Mouse (Mus musculus): ENCODE measurements around the gene Pomgnt2. TPM values are rescaled to one million over a fixed set of nuclear protein-coding genes. Genes with fewer than 3 reads are reported as not detected.

Gene Pomgnt2
- polyA plus RNA-seq, 1 experiment = 7.6 TPM

DNA sequence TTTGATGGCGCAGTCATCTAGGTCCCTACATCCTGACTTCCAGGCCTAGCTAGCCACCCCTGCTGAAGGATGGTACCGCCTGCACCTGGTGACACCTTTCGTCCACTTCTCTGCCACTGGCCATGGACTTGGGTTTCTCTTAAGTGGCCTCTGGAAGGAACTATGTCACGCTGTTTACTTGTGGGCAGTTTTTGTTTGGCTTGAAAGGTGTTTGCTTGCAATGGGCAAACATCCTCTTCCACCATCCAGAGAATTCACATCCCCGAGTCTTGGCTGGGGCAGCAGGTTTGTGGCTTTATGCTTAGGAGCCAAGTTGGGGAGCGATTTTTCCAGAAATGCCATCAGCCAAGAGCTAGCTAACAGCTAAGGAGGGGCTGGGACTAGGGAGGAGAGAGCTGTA, 44.3 kb downstream of the Pomgnt2 start:
- 0 out of 2 replicates have a peak, but pooled peaks cover 2% of the 10 kb centered on the region for H3K4me1 ChIP-seq (ENCODE audit: control insufficient read depth, insufficient read depth, low read length)
- no peak overlapping the region for H3K27ac ChIP-seq (ENCODE audit: insufficient read depth, low read length)
- TF ChIP-seq CTCF (IDR thresholded peaks at IDR 0.05; ENCODE audit: borderline replicate concordance, insufficient read depth, low read length) (no peak), POLR2A (IDR thresholded peaks at IDR 0.05; ENCODE audit: low read depth, low read length) (no peak)
- no peak overlapping the region for H3K4me3 ChIP-seq (ENCODE audit: insufficient read depth, low read length)

DNA sequence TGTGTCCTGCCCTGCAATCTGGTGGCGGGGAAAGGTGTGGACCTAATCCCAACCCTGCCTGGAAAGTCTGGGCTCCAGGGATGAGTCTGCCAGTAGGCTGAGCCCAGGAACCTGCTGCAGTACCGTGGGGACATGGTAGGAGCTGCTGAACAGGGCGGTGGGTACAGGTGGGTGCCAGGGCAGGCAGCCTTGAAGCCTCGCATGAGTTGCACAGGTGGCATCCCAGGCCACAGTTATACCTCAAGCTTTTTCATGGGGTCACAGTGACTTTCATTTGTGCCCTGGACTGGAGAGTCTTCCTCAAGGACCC, 45.8 kb downstream of the Pomgnt2 start:
- Histone ChIP-seq H3K27ac (ENCODE audit: insufficient read depth, low read length) (no peak overlapping the region), H3K4me1 (ENCODE audit: control insufficient read depth, insufficient read depth, low read length) (0 out of 2 replicates have a peak, but pooled peaks cover 2% of the 10 kb centered on the region), H3K4me3 (ENCODE audit: insufficient read depth, low read length) (no peak overlapping the region)
- TF ChIP-seq POLR2A (IDR thresholded peaks at IDR 0.05; ENCODE audit: low read depth, low read length) (no peak), CTCF (IDR thresholded peaks at IDR 0.05; ENCODE audit: borderline replicate concordance, insufficient read depth, low read length) (no peak)

DNA sequence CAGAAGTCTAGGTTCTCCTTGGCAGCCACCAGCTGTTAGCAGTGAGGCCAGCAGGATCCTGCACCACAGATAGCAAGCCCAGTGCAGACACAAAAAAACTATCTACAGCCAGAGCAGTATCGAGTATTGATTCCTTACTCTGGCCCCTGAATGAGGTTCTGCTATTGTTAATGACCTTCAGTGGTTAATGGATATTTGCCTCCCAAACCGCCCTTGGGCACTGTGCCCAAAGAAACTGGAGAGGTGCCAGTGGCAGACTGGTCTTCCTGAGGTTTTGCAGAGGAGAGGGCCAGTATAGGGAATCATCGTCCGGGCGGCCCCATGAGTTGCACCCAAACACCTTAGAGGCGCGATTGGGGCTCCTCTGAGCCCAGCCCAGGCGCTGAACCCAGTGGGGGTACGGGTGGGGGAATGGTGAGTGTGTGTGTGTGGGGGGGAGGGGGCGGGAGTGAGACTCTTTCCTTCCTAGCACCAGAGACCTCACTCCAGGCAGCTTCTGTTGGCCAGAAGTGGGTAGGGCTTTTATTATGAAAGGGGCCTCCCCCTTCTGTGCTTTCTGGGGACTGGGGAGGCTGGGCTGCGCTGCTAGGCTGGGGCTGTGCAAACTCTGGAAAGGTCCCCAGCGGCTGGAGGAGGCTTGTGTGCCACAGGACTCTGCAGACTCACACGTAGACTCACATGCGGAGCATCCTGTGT, 46.3 kb downstream of the Pomgnt2 start, which contains the start of gene Fam198a:
TSS of gene Fam198a (plus strand) at position 571 of the 696 bp plus-strand sequence.
- H3K27ac ChIP-seq (ENCODE audit: insufficient read depth, low read length) = no peak within 1 kb of the TSS
- 0 out of 2 replicates have a peak, but pooled peaks cover 2% of the 10 kb centered on the region for H3K4me1 ChIP-seq (ENCODE audit: control insufficient read depth, insufficient read depth, low read length)
- no peak for TF ChIP-seq CTCF (IDR thresholded peaks at IDR 0.05; ENCODE audit: borderline replicate concordance, insufficient read depth, low read length)
- TF ChIP-seq POLR2A (IDR thresholded peaks at IDR 0.05; ENCODE audit: low read depth, low read length) = 0 out of 2 replicates have a peak, but pooled peaks have one; percentile 9
- no peak within 1 kb of the TSS for H3K4me3 ChIP-seq (ENCODE audit: insufficient read depth, low read length)

DNA sequence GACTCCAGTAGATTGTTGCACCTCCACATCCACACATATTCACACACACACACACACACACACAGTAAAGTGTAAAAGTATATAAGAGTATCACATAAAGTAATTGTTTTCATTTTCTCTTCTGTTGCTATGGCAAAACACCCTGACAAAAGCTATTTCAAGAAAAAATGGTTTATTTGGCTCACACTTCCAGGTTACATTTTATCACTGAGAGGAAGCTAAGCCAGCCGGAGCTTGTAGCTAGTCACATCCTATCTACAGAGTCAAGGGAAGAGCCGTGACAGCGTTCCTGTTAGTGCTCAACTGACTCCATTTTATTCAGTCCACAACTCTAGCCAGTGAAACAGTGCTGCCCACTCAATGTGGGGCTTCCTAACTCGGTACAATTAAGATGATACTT, 48.5 kb downstream of the Pomgnt2 start:
- no peak overlapping the region for H3K27ac ChIP-seq (ENCODE audit: insufficient read depth, low read length)
- H3K4me3 ChIP-seq (ENCODE audit: insufficient read depth, low read length) = no peak overlapping the region
- H3K4me1 ChIP-seq (ENCODE audit: control insufficient read depth, insufficient read depth, low read length) = 0 out of 2 replicates have a peak, but pooled peaks cover 2% of the 10 kb centered on the region
- no peak for TF ChIP-seq CTCF (IDR thresholded peaks at IDR 0.05; ENCODE audit: borderline replicate concordance, insufficient read depth, low read length)
- no peak for TF ChIP-seq POLR2A (IDR thresholded peaks at IDR 0.05; ENCODE audit: low read depth, low read length)

DNA sequence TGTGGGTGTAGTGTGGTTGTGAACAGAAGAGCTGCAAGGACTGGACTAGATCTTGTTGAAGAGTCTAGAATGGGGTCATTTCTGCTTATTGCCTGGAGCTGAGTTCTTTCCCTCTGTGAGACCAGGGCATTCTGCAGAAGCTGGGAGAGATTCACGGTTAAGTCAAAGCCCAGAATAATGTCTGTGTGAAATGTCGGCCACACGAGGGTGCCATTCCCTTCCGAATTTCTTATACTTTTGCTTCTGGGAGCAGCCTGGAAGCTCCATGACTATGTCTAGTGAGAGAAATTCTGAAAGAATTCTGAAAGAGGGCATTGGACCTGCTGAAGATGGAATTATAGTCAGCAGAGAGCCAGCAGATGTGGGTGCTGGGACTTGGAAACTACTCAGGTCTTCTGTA, 49.1 kb downstream of the Pomgnt2 start:
- no peak overlapping the region for H3K27ac ChIP-seq (ENCODE audit: insufficient read depth, low read length)
- TF ChIP-seq CTCF (IDR thresholded peaks at IDR 0.05; ENCODE audit: borderline replicate concordance, insufficient read depth, low read length) = 0 out of 2 replicates have a peak, but pooled peaks have one; percentile 9
- no peak for TF ChIP-seq POLR2A (IDR thresholded peaks at IDR 0.05; ENCODE audit: low read depth, low read length)
- no peak overlapping the region for H3K4me3 ChIP-seq (ENCODE audit: insufficient read depth, low read length)
- 0 out of 2 replicates have a peak, but pooled peaks cover 2% of the 10 kb centered on the region for H3K4me1 ChIP-seq (ENCODE audit: control insufficient read depth, insufficient read depth, low read length)

DNA sequence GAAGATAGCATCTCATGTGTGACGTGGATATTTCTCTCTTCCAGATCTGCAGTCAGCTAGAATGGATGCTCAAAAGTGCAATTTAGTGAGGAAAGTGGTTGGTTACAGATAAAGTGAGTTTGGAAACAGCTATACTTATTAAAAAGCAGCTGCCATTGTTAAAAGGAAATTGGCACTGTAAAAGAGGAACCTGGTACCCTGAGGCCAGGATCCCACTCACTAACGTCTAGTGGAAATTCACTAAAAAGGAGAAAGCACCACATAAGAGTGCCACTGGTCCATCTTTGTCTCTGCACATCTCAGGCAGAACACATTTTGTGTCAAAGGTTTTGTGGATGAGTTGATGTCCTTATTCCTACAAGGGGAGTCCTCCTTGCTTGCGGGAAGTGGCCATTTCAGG, 53.3 kb downstream of the Pomgnt2 start:
- Histone ChIP-seq H3K4me3 (ENCODE audit: insufficient read depth, low read length) (no peak overlapping the region), H3K4me1 (ENCODE audit: control insufficient read depth, insufficient read depth, low read length) (no peaks in the 10 kb centered on the region)
- no peak for TF ChIP-seq CTCF (IDR thresholded peaks at IDR 0.05; ENCODE audit: borderline replicate concordance, insufficient read depth, low read length)

DNA sequence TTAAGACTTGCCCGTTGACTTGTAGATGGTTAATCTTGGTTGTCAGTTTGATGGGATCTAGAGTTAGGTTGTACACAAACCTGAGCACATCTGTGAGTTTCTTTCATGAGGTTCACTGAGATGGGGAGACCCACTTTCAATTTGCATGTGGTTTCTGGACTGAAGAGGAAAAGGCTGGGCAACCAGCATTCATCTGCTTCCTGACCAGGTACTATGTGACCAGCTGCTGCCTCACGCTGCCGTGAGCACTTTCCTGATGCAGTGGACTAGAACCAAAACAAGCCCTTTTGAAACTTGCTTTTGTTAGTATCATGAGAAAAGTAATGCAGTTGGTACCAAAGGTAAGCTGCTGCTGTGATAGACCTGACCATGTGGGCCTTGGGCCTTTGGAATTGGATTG, 53.9 kb downstream of the Pomgnt2 start:
- H3K4me3 ChIP-seq (ENCODE audit: insufficient read depth, low read length) = no peak overlapping the region
- no peak for TF ChIP-seq POLR2A (IDR thresholded peaks at IDR 0.05; ENCODE audit: low read depth, low read length)
- TF ChIP-seq CTCF (IDR thresholded peaks at IDR 0.05; ENCODE audit: borderline replicate concordance, insufficient read depth, low read length) = no peak
- no peak overlapping the region for H3K27ac ChIP-seq (ENCODE audit: insufficient read depth, low read length)
- no peaks in the 10 kb centered on the region for H3K4me1 ChIP-seq (ENCODE audit: control insufficient read depth, insufficient read depth, low read length)

More for the DNA sequence above, 53.3 kb downstream of the Pomgnt2 start:
- H3K27ac ChIP-seq (ENCODE audit: insufficient read depth, low read length) = no peak overlapping the region

DNA sequence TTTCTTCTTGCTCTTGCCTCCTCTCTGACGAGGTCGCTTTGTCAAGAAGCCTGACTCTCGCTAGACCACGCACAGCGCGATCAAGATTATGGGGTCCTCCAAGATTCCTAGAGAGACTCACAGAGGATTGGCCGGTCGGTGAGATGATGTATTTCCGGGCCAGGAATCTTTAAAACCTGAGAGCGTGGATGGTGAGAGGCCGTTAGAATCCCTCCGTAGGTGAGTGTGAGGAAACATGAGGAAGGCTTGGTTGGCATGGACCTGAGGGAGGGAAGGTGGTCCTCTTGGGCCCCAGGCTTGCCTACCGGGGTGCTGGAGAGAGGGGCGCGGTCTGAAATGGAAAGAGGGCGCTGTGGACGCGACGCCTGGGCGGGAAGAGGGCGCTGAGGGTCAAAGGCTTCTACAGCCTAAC, 59.0 kb downstream of the Pomgnt2 start:
- peak overlapping the region; percentile 62 for H3K4me3 ChIP-seq (ENCODE audit: insufficient read depth, low read length)
- no peaks in the 10 kb centered on the region for H3K4me1 ChIP-seq (ENCODE audit: control insufficient read depth, insufficient read depth, low read length)
- no peak overlapping the region for H3K27ac ChIP-seq (ENCODE audit: insufficient read depth, low read length)

DNA sequence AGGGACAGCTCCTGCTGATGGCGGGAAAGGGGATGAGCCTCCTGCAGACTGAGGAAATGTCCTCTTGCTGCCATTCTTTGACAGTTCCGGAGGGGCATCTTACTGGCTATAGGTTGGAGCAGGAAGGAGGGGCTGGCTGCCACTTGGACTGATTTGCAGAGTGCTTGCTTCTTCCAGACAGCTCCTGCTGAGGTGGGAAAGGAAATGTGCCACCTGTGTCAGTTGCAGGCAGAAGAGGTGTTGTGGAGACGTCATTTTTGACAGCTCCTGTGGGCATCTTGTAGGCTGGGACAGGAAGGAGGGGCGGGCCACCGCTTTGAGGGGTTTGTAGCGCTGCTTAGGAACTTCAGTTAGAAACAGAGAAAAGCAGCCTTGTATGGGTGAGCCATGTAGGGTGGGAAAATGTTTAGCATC, 59.5 kb downstream of the Pomgnt2 start:
- H3K4me1 ChIP-seq (ENCODE audit: control insufficient read depth, insufficient read depth, low read length) = no peaks in the 10 kb centered on the region
- no peak overlapping the region for H3K27ac ChIP-seq (ENCODE audit: insufficient read depth, low read length)
- no peak for TF ChIP-seq POLR2A (IDR thresholded peaks at IDR 0.05; ENCODE audit: low read depth, low read length)
- TF ChIP-seq CTCF (IDR thresholded peaks at IDR 0.05; ENCODE audit: borderline replicate concordance, insufficient read depth, low read length) = no peak
- H3K4me3 ChIP-seq (ENCODE audit: insufficient read depth, low read length) = peak overlapping the region; percentile 62

More for the DNA sequence above, 59.0 kb downstream of the Pomgnt2 start:
- TF ChIP-seq CTCF (IDR thresholded peaks at IDR 0.05; ENCODE audit: borderline replicate concordance, insufficient read depth, low read length) (no peak), POLR2A (IDR thresholded peaks at IDR 0.05; ENCODE audit: low read depth, low read length) (peak; percentile 72)

DNA sequence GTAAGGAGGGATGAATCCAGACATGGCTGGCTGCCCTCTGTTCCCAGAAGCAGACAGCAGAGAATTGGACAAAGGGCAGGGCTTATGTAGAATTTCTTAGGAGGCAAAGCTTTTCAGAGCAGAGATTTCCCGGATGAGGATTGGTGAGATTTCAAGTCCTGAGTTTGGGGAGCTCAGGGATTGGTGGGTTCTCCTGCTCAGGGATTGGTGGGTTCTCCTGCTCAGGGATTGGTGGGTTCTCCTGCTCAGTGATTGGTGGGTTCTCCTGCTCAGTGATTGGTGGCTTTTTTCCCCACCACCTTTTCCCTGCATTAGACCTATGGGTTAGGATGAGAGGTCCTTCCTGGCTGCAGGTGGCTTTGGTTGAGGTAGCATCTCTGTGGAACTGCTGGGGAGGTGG, 60.0 kb downstream of the Pomgnt2 start:
- H3K4me3 ChIP-seq (ENCODE audit: insufficient read depth, low read length) = no peak overlapping the region
- no peak overlapping the region for H3K27ac ChIP-seq (ENCODE audit: insufficient read depth, low read length)
- no peaks in the 10 kb centered on the region for H3K4me1 ChIP-seq (ENCODE audit: control insufficient read depth, insufficient read depth, low read length)
- TF ChIP-seq CTCF (IDR thresholded peaks at IDR 0.05; ENCODE audit: borderline replicate concordance, insufficient read depth, low read length) = no peak
- TF ChIP-seq POLR2A (IDR thresholded peaks at IDR 0.05; ENCODE audit: low read depth, low read length) = no peak
